Mouse (Mus musculus): ENCODE results near the gene Aagab. TPM values are rescaled to one million over a fixed set of nuclear protein-coding genes. Genes with fewer than 3 reads are reported as not detected.
A peak's percentile ranks its signal among the peaks of the same experiment; 100 is the strongest.

The Aagab gene
- total RNA-seq (2015) = 12.5 and 13.3 TPM in 2 replicates
- total RNA-seq (2017) = 24.5 and 25.6 TPM in 2 replicates

DNA sequence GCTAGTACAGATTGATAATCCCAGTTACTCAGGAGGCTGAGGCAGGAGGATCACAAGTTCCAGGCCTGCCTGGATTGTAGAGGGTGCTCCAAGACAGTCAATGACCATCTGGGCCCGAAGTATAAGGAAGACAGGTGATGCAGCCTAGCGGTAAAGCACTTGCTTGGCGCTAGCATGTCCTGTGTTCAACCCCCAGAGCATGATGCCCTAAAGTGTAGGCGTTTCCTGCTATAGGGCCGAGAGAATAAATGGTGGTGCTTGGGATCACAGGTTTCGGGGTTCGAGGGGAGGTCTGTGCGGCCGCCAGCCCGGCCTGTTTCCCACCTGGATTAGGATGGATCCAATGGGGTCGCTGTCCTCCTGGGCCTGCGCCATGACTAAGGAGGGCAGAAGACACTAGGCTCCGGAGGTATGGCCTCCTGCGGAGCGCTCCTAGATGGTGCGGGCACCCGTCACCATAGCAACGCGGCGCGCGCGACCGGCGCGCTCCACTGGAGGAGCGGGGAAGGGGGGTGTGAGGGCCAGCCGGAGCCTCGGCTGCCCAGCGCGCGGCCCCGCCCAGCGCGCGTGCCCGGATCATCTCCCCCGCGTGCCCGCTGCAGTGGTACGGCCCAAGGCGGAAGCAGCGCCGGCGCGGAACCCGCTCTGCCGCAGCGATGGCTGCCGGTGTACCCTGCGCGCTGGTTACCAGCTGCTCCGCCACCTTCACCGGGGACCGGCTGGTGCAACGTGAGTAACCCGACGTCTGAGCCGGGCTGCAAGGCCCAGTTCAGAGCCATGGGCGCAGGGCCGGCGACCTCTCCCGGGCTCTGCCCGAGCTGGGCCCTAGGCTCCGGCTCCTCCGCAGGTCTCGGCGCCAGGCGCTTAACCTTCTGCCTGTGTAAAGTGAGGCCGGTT is at the start of gene Aagab, which contains the start of gene Iqch:
Gene Aagab, plus strand, starts transcription at position 618 of the 897 bp plus-strand sequence.
Gene Iqch, minus strand, starts transcription at position 451 of the 897 bp plus-strand sequence.
- ATAC-seq (ENCODE audit: poor library complexity, severe bottlenecking) = peak; percentile 98

DNA sequence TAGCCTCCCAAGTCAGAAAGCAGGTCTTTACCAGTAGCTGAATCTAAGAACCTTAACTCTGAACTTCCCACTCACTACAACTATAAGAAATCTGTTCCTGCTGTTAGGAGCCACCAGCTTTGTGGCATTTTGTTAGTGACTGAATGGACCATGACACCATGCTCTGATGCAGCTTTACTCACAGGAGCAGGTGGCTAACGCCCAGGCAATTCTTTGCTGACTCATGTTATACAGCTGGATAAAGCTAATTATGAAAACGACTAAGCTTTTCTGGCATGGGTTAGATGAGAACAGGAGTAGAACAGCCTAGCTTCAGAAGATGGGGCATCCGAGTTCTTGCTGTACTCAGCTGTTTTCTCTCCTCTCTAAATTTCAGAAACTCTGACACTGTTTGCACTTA is 48.8 kb upstream of the Aagab start:
- no peak for ATAC-seq (ENCODE audit: poor library complexity, severe bottlenecking)

DNA sequence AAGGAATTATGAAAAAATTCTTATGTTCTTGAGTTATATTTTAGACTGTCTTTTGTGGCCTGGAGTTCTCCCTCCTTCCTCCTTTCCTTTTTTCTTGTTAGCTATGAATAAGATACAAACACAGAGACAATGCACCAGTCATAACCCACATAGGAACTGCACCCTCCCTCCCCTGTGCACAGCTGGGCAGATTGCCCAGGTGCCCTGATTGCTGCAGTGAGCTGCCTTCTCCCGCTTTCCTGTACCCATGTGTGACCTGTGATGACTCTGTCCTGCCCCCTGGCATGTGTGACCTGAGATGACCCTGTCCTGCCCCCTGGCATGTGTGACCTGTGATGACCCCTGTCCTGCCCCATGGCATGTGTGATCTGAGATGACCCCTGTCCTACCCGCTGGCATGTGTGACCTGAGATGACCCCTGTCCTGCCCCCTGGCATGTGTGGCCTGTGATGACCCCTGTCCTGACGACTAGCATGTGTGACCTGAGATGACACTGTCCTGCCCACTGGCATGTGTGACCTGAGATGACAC is 46.9 kb upstream of the Aagab start:
- no peak for ATAC-seq (ENCODE audit: poor library complexity, severe bottlenecking)

DNA sequence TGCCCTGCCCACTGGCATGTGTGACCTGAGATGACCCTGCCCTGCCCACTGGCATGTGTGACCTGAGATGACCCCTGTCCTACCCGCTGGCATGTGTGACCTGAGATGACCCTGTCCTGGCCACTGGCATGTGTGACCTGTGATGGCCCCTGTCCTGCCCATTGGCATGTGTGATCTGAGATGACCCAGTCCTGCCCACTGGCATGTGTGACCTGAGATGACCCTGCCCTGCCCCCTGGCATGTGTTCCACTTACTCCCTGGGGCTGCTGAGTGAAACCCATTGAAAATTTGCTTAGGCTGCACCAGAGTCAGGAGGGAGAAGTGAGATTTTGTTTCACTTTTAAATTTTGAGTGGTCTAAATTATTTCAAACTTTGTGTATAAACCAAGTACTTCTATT is 46.1 kb upstream of the Aagab start:
- ATAC-seq (ENCODE audit: poor library complexity, severe bottlenecking) = no peak

DNA sequence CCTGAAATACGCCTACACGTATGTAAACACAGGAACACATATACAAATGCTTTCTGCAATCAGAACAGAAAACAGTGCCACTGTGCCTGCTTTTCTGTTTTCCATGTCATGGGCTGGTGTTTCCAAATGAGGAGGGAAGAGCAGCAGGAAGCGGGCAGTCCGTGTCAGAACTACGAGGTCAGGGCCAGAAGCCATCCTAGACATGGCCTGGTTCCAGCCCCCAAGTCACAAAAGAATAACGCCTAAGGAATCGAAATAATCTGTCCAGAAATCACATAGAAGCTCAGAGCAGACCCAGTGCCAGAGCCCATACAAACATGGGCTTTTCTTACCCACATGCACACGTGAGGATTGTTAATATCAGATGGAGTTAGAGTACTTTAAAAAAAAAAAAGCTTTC is 45.5 kb upstream of the Aagab start:
- no peak for ATAC-seq (ENCODE audit: poor library complexity, severe bottlenecking)

DNA sequence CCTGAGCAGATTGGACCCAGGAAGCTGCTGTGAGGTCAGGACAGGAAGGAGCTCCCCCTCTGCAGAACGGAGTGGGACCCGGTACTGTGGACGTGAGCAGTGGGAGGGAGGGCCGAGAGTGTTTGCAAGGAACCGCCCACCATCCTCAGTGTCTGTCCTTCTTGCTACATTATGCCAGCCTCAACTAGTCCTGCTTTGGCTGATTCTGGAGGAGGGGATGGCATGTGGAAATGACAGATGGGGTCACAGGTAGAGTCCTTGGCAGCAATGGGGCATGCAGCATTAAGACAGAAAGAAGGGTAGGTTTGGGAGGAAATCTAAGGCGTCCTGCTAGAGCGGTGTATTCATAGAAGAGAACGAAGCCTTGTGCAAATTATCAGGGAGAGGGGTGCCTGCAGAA is 40.5 kb upstream of the Aagab start:
- ATAC-seq (ENCODE audit: poor library complexity, severe bottlenecking) = no peak

DNA sequence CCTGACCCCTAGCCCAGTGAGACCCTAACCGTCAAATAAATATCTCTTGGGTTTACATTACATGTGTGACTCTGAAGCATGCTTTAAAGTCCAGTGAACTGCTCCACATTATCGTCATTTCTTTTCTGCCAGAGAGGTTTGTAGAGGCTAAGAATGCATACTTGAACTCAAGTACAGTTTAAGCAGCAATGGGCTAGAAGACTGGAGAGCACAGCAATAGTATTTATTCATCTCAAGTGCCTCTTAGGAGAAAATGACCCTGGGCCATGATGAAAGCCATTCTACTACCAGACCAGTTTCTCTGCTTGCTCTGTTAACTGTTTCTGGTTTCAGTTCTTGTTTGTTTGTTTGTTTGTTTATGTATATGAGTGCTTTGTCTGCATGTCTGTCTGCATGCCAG is 39.0 kb upstream of the Aagab start:
- ATAC-seq (ENCODE audit: poor library complexity, severe bottlenecking) = no peak

DNA sequence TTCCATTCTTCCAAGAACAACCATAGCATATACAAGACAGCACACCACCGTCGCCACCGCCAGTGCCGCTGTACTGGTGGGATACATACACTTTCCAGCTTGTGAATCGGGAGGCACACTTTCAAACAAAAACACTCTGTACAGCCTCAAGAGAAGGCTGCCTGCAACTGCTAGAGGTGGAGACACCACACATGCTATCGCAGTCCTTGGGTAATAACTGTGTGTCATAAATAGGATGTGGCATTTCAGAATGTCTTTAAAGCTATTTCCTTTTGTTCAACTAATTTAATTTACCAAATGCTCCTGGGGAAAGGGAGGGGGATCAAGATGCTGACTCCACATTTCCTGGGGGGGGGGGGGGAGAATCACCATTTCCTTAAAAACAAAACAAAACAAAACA is 34.1 kb upstream of the Aagab start:
- ATAC-seq (ENCODE audit: poor library complexity, severe bottlenecking) = peak; percentile 57; the same call in 1 of the 2 replicates

DNA sequence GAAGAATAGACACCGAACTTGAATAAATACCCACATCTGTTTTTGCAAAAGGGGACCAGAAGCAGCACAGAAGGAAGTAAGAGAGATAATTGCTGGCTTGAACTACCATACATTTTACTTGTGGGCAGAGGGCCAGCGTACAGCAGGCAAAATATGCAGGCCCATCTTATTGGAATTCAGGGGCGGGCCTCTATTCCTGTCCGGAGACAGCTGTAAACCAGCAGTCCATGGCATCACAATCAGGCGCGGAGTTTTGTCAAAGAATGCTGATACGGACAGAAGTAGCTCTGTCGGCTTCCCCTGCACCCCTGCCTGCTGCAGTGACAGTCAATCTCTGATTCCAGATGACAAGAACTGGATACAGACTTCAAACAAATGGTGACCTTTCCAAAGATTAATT is 33.7 kb upstream of the Aagab start:
- ATAC-seq (ENCODE audit: poor library complexity, severe bottlenecking) = no peak

DNA sequence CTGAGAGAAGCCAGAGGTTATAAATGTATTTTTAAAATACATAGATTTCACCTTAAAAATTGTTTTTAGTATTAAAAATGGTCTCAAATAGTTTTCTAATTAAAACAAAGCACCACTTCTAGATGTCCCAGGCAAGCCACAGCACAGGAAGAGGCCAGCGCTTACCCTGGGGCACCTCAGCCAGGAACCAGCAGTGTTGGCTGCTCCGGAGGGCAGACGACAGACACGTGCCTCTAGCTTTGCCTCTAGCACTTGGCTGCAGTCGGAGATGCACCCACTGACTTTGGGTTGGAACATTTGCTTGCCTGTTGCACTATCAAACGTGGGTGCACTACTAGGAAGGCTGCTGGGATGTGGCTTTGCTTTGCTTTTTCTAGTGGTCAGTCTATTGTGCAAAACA is 30.6 kb upstream of the Aagab start:
- no peak for ATAC-seq (ENCODE audit: poor library complexity, severe bottlenecking)

DNA sequence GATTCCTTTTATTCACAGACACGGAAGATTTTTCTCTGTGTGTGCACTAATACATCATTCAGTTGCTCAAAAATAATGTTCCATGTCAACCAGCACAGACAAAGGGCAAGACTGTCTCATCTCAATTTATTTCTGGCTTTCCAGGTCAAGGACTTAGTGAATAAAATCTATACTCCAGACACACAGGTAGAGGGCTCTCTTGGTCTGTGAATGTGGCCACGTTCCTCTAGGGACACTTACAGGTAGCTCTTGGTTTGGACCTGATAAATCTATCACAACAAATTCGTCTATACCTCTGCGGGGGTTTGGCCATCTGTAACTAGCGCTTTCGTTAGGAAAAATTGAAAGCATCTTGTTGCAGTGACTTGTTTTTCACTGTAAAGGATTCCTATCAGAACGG is 29.6 kb upstream of the Aagab start:
- no peak for ATAC-seq (ENCODE audit: poor library complexity, severe bottlenecking)

DNA sequence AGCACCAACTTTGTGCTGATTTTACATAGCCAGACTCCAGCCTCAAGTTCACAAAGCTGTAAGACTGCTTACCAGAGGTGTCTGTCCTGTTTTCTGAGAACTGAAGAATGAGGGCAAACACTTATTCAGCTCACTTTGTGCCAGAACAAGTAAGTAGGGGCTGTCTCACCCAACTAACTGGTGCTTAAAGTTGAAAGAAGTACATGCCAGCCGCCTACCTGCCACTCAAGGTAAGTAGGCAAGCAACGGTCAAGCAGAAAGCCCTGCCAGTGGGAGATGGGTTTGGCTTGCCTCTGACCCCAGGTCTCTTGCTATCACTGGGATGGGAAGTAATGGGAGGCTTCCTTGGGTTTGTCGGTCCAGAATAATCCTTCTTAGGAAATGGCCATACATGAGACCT is 25.0 kb upstream of the Aagab start:
- ATAC-seq (ENCODE audit: poor library complexity, severe bottlenecking) = no peak

DNA sequence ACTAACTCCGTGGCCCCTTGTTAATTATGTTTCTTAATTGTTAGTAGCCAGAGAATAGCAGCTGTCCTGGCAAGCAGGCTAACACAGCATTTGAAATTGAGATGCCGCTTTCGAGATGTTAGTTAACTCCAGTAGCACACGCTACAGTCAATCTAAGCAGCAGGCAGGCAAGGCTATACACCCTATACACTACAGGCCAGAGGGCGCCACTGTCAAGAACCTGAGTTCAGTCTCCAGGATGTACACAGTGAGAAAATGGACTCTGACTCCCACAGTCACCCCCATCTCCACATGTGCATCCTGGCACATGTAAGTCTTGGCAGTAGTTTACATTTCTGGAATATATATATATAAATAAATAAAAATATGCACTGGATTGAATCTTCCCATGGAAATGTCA is 22.8 kb upstream of the Aagab start:
- no peak for ATAC-seq (ENCODE audit: poor library complexity, severe bottlenecking)

DNA sequence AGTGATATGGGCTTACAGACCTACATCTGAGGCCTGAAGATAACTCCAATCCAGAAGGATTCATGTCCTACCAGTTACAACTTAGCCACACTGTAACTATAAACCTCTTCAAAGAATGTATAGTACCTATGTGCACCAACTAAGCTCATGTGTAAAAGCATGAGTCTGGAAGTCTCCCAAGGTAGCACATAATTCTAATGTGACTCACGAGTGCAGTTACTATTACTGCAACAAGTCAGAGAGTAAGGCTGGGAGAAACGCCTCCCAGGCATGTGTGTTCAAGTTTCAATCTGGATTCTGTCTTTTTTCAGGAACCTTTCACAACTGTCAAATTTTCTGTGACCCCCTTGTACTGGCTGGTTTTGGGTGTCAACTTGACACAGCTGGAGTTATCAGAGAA is 22.4 kb upstream of the Aagab start:
- no peak for ATAC-seq (ENCODE audit: poor library complexity, severe bottlenecking)

DNA sequence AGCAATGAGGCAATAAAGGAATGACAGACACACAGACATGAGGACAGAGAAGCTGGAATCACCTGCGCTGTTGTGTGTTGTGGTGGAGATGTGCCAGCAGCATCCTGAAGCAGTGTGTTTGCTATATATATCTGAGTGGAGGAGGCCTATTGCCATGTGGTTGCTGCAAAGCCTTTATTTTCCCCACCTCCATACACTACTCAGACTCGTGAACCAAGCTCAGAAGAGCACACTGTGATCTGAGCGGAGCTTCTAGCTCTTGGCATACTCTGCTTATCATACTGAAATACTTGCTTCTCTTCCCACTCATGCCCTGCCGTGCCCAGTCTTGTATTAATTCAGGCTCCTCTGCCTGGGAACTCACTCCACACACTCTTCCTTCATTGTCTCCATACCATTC is 20.7 kb upstream of the Aagab start:
- no peak for ATAC-seq (ENCODE audit: poor library complexity, severe bottlenecking)

DNA sequence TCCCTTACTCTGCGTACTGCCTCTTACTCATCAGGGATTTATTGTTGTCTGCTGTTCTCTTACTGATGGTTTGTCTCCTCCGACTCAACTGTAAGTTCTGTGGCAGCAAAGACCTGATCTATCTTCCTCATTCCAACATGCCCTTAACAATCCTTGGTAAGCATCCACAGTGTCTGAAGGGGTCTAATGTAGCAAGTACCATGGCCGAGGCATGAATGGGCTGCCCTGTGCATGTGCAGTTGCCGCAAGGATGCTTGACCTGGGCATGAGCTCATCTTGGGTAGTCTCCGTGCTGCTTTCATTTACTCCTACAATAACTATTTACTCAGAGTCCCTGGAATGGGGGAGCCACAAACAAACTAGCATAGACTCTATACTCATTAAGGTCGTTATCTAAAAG is 17.2 kb upstream of the Aagab start:
- no peak for ATAC-seq (ENCODE audit: poor library complexity, severe bottlenecking)

DNA sequence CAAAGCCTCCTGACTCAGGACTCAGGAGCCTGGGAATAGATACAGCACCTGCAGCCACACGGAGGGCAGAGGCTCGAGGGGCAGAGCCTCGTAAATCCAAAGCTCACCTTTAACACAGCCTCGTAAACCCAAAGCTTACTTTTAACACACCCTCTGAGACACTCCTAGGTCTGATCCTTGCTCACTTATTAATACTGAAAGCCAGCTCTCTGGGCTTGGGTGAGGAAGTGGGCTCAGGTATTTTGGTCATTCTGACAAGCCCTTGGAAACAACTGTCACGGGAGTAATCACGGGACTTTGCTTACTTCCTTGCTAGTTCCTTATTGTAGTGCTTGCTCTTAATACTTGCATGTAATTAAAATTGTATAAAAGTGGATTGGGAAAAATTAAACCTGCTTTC is 13.3 kb upstream of the Aagab start:
- ATAC-seq (ENCODE audit: poor library complexity, severe bottlenecking) = no peak

DNA sequence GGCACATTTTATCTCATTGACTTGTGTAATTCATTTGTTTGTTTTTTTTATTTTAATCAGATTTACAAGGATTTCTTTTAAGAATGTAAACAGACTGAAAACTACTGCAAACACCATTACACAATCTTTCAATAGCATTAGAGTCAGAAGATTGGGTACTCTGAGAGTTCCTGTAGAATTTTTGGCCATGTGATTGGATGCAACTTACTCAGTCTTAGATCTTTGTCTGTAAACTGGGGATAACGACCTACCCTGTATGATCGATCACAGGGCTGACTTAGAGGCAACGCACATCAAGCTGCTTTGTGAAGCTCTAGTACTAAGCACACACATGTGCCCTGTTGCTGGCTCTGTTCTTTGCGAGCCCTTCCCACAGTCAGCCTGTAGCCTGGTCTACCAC is 11.9 kb upstream of the Aagab start:
- ATAC-seq (ENCODE audit: poor library complexity, severe bottlenecking) = no peak

DNA sequence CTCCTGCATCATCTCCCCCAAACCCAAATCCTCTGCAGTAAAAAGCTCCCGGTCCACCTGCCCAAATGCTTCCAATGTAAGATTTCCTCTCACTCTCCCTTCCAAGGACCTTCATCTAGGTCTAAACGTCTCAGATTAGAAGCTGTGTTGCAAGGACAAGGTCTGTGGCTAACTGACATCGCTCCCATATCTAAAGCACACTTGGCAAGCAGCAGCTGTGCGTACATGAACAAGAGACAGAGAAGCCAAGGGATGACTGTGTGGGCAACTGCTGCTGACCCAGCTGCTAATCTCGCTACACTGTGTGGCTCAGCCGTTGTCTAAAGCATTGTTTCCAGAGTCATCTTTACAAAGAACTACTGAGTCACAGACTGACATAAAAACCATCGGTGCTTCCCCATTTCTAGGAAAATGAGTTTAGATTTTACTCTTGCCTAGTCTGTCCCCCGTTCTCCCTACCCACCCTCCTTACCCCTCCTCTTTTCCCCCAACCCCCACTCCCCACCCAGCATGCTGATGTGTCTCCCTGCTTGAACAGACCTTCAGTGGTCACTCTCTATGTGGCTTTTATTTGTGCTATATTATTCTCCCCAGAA is 10.7 kb upstream of the Aagab start:
- ATAC-seq (ENCODE audit: poor library complexity, severe bottlenecking) = no peak

DNA sequence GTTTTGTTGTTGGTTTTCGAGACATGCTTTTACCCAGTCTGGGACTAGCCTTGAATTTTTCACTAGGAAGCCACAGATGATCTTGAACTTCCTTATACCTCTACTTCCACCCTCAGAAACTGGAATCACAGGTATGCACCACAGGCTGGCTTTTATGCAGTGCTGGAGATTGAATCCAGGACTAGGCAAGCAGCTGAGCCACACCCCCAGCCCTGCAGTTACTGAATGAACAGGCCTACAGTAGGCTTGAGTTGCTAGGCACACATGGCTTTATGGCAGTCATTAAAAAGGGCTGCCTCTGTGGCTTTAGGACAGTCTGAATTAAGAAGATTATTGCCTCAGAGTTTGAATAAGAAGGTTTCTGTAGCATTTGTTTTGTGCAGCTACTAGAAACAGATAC is 7.4 kb upstream of the Aagab start:
- no peak for ATAC-seq (ENCODE audit: poor library complexity, severe bottlenecking)

DNA sequence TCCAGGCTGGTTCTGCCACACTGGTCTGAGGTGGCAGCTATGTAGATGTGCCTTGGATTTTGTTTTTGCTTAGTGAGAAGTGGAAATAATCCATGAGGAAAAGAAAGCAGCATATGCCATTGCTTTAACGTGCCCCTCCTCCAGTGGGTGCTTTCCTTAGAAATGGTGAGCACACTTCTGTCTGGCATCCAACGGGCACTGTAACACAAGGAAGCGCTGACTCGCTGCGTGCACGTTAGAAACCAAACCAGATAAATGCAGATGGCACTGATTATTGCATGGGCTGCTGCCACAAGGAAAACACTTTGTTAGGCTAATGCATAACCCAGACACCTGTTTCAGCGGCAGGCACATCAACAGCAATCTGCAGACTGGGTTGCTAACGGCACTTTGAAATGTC is 6.8 kb upstream of the Aagab start:
- no peak for ATAC-seq (ENCODE audit: poor library complexity, severe bottlenecking)

DNA sequence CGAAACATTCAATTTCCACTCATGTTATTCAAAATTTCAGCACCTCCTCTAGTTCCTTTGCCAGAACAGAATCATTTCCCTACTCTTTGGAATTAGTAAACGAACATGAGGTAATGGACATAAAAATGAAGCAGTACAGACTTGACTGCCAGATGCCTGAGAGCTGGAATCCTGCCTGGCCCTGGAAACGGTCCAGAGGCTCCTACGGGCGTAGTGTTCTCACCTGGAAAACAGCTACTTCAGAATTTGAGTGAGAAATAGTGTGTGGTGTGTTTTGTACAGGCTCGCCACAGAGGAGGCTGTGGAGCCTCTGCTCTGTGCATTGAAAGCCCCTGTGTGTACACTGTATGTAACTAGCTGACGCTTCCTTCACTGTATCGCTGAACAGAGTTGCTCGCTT is 5.8 kb upstream of the Aagab start:
- ATAC-seq (ENCODE audit: poor library complexity, severe bottlenecking) = no peak
